Mouse (Mus musculus): ENCODE measurements at regions not wholly inside any gene's neighbourhood (a gene's known extent, or its start where the extent isn't known, plus 50 kb on each side); places are given as distances from the start of the nearest gene placed in this dataset.

DNA sequence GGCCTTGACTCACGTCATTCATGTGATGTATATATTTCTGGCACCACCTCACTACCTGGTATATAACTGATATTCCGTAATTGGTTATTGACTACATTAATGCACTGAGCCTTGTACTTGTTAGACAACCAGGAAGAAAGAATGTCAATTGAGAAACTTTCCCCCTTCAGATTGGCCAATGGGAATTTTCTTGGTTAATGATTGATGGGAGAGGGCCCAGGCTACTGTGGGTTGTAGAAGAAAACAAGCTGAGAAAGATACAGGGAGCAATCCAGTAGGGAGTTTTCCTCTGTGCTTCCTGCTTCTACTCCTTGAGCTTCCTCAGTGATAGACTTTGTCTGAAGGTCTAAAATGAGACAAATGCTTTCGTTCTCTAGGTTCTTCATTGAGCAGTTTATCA, 1866.1 kb upstream of the Lrrc6 start:
- in situ Hi-C loops (cut with MboI): no loop called here

GRCm38 (mm10) chr15:68363058-68363735, 1862.5 kb upstream of the Lrrc6 start:
- in situ Hi-C loops (cut with MboI): no loop called here

DNA sequence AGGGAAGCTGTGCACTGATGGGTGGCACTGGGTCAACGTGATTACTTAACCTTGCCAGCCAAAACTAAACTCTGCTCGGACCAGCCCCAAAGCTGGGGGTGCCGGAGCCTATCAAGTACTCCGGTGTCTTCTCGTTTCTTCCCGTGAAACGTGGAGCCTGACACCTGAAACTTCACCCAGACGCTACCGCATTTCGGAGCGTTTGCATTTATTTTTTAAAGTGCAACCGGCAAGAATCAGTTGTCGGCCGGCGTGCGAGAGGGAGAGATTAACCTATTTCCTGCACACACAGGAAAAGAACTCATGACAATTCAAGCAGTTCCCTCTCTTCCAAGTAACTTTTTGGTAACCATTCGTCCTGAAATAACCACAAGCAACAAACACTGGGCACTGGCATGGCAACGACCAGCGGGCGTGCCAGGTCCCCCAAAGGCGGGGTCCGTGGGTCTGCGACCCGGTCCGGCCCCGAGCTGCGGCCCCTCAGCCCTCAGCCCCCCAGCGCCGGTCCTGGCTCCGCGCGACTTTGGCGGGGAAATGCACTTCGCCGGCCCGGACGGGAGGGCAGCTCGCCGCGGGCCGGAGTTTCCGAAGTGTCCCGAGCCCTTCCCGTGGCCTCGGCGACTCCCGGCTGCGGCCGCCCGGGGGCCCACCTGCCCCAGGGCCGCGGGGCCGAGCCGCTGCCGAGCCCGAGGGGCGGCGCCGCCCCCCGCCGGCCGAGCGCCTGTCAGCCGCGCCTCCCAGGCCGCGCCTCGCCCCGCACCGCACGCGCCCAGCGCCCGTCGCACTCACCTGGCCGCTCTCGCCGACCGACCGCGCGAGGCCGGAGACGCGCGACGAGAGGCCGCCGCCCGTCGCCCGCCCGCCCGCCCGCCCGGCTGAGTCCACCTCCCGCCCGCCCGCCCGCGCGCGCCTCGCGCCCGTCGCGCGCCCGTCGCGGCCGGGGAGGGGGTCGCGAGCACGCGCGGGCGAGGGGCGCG, 1861.7 kb upstream of the Lrrc6 start:
- in situ Hi-C loops (cut with MboI): no loop called here

DNA sequence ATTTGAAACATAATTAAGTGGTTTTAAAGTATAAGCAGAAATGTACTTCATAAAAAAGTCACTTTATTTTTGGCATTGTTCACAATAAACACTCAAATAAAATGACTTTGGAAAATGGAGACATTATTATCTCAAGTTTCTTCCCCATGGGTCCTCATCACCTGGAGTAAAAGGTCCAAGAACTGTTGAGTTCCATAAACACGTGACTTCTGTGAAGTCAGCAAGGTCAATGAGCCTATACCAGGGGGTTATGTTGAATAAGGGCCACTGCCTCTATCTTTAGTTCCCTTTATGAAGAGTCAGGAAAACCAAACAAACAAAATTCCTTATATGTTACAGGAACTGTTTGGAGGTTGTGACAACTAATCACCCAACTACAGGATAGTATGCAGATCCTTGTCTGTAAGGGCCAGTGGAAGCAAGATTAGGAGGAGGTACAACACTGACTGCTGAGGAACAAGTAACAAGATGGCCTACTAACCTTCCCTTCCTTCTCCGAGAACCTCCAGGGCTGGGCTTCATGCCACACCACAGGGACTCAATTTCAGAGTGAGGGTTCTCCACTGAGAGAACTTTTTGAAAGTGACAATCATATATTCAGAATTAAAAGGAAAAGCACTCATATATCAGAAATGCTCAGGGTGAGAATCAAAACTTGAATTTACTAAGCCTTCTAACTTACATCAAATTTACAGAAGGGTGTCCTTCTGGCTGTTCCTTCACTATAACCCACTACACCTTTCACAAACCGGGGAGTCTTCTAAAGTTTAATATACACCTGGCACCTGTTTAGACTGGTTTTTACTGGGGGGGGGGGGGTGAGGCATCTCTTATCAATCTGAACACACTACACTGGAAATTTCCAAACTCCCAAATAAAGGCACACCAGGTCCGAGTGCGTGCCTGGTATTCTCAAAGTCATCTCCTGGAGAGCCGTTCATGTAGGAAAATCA, 1860.5 kb upstream of the Lrrc6 start:
- in situ Hi-C loops (cut with MboI): no loop called here

- in situ Hi-C loops (cut with MboI): loop anchor here (10.0 kb wide), 1 partner anchor 95 kb away; no protein-coding TSS in a partner anchor
Measured at GRCm38 (mm10) chr15:68359496-68359895, 1858.8 kb upstream of the Lrrc6 start.

- in situ Hi-C loops (cut with MboI): loop anchor here (10.0 kb wide), 1 partner anchor 91 kb away; no protein-coding TSS in a partner anchor
Measured at GRCm38 (mm10) chr15:68355957-68356356, 1855.2 kb upstream of the Lrrc6 start.

- in situ Hi-C loops (cut with MboI): no loop called here
Measured at GRCm38 (mm10) chr15:68344652-68345051, 1843.9 kb upstream of the Lrrc6 start.

GRCm38 (mm10) chr15:68342542-68342941, 1841.8 kb upstream of the Lrrc6 start:
- in situ Hi-C loops (cut with MboI): no loop called here

- in situ Hi-C loops (cut with MboI): no loop called here
Measured at GRCm38 (mm10) chr15:68341056-68341455, 1840.3 kb upstream of the Lrrc6 start.

- in situ Hi-C loops (cut with MboI): no loop called here
Measured at GRCm38 (mm10) chr15:68337264-68337663, 1836.6 kb upstream of the Lrrc6 start.

- in situ Hi-C loops (cut with MboI): no loop called here
Measured at GRCm38 (mm10) chr15:68335837-68336236, 1835.1 kb upstream of the Lrrc6 start.

GRCm38 (mm10) chr15:68316116-68316515, 1815.4 kb upstream of the Lrrc6 start:
- in situ Hi-C loops (cut with MboI): no loop called here

All from mature B cell (primary cell).